18 mouse cellular contexts compared by ENCODE assay signal in genomic region chr5:73233018-73233881, GRCm38 (mm10). TPM values are rescaled to one million over a fixed set of nuclear protein-coding genes. Genes with fewer than 3 reads are reported as not detected.
DNase-seq lines count a peak whose midpoint lies in the region; ATAC-seq lines count a peak whose summit lies in the region.
"Had no signal": no experiment of that assay in that cellular context is flagged by ENCODE, and none has a peak within 500 bp of the region (broad histone marks: within the 10 kb centered on the region; RNA-seq: fewer than 3 reads in every experiment).

No protein-coding gene starts in this region.

- H3K27me3 ChIP-seq in forebrain, embryonic 14.5 days (replicated peaks; ENCODE audit: control insufficient read depth, insufficient read depth, low read length): no peaks in the 10 kb centered on the region
- no peaks in the 10 kb centered on the region for H3K27me3 ChIP-seq in forebrain, embryonic 12.5 days
- no peaks in the 10 kb centered on the region for H3K27me3 ChIP-seq in kidney, embryonic 15.5 days
- H3K27me3 ChIP-seq: embryonic facial prominence, embryonic 13.5 days; hindbrain, embryonic 15.5 days; limb, embryonic 12.5 days had no signal

- WGBS in forebrain, embryonic 14.5 days: 78% methylated on average over 17 of the region's 17 CpGs
- 89% methylated on average over 17 of the region's 17 CpGs for WGBS in forebrain, embryonic 12.5 days
- WGBS in kidney, embryonic 15.5 days: 79% methylated on average over 17 of the region's 17 CpGs

- no peak overlapping the region for H3K27ac ChIP-seq in forebrain, embryonic 14.5 days (ENCODE audit: low read depth, low read length)
- H3K27ac ChIP-seq in forebrain, embryonic 12.5 days: no peak overlapping the region
- no peak overlapping the region for H3K27ac ChIP-seq in kidney, embryonic 15.5 days
- H3K27ac ChIP-seq: embryonic facial prominence, embryonic 13.5 days; hindbrain, embryonic 15.5 days; limb, embryonic 12.5 days had no signal

- peak; percentile 48 for DNase-seq in forebrain, embryonic 14.5 days (ENCODE audit: low spot score)
- peak; percentile 28 to 35 for DNase-seq in kidney, postnatal 4 days
- DNase-seq in fat pad, adult 2 months (ENCODE audit: extremely low read depth, low read depth, low spot score): peak; percentile 73
- no peak for DNase-seq in layer of hippocampus, postnatal 25 days (ENCODE audit: extremely low spot score in 1 of 2, low spot score in 1 of 2)
- no peak for DNase-seq in cerebellum, postnatal 25 days
- DNase-seq: B cell, adult 2 months; cerebellum, postnatal 36 days; kidney, adult 9 months; right cerebral cortex, postnatal 25 days; thymus, postnatal 36 days had no signal

- no peak overlapping the region for H3K4me3 ChIP-seq in forebrain, embryonic 14.5 days (ENCODE audit: low read depth, low read length)
- H3K4me3 ChIP-seq in forebrain, embryonic 12.5 days (replicated peaks): no peak overlapping the region
- no peak overlapping the region for H3K4me3 ChIP-seq in kidney, embryonic 15.5 days (replicated peaks)
- H3K4me3 ChIP-seq: embryonic facial prominence, embryonic 13.5 days; hindbrain, embryonic 15.5 days; limb, embryonic 12.5 days; myocyte had no signal

- H3K9me3 ChIP-seq in forebrain, embryonic 14.5 days (replicated peaks; ENCODE audit: control insufficient read depth, low read length): no peaks in the 10 kb centered on the region
- no peaks in the 10 kb centered on the region for H3K9me3 ChIP-seq in forebrain, embryonic 12.5 days
- no peaks in the 10 kb centered on the region for H3K9me3 ChIP-seq in kidney, embryonic 15.5 days (replicated peaks)
- H3K9me3 ChIP-seq: embryonic facial prominence, embryonic 13.5 days; hindbrain, embryonic 15.5 days; limb, embryonic 12.5 days had no signal

- H3K9ac ChIP-seq in forebrain, embryonic 14.5 days (ENCODE audit: low read length): no peak overlapping the region
- H3K9ac ChIP-seq in forebrain, embryonic 12.5 days: no peak overlapping the region
- H3K9ac ChIP-seq in kidney, embryonic 15.5 days: no peak overlapping the region
- H3K9ac ChIP-seq: embryonic facial prominence, embryonic 13.5 days; hindbrain, embryonic 15.5 days; limb, embryonic 12.5 days had no signal

- peaks cover 29% of the 10 kb centered on the region; the same call in 1 of the 2 replicates for H3K4me1 ChIP-seq in forebrain, embryonic 14.5 days (ENCODE audit: control insufficient read depth, insufficient read depth, low read length)
- H3K4me1 ChIP-seq in forebrain, embryonic 12.5 days: peaks cover 48% of the 10 kb centered on the region
- H3K4me1 ChIP-seq in kidney, embryonic 15.5 days: peaks cover 75% of the 10 kb centered on the region

- no peak for ATAC-seq in forebrain, embryonic 14.5 days
- ATAC-seq in forebrain, embryonic 12.5 days (ENCODE audit: low FRiP score): no peak
- no peak for ATAC-seq in kidney, embryonic 15.5 days (replicated peaks; ENCODE audit: low FRiP score)
- peak; percentile 51 for ATAC-seq in megakaryocyte-erythroid progenitor cell, adult 5-6 weeks (replicated peaks; ENCODE audit: low FRiP score, low TSS enrichment, poor library complexity, severe bottlenecking)
- ATAC-seq: activated CD4-positive, CD25-positive, alpha-beta regulatory T cell, adult 4 months had no signal

- H3K36me3 ChIP-seq in forebrain, embryonic 14.5 days (ENCODE audit: control insufficient read depth, insufficient read depth, low read length): no peaks in the 10 kb centered on the region
- H3K36me3 ChIP-seq in forebrain, embryonic 12.5 days (replicated peaks): no peaks in the 10 kb centered on the region
- H3K36me3 ChIP-seq in kidney, embryonic 15.5 days: no peaks in the 10 kb centered on the region
- H3K36me3 ChIP-seq: embryonic facial prominence, embryonic 13.5 days; hindbrain, embryonic 15.5 days; limb, embryonic 12.5 days had no signal

- H3K4me2 ChIP-seq in forebrain, embryonic 14.5 days (ENCODE audit: low read length): no peak overlapping the region
- no peak overlapping the region for H3K4me2 ChIP-seq in forebrain, embryonic 12.5 days
- H3K4me2 ChIP-seq in kidney, embryonic 15.5 days: no peak overlapping the region
- H3K4me2 ChIP-seq: embryonic facial prominence, embryonic 13.5 days; hindbrain, embryonic 15.5 days had no signal

RNA-seq across cellular contexts. Expression of gene Fryl, which starts 23.2 kb away (rescaled TPM):
- 32.4 and 35.6 TPM in 2 replicates for polyA plus RNA-seq in forebrain, embryonic 14.5 days (2014; fragmentation: Nextera tagmentation; extraction: Ambion mirVana)
- 49.7 and 53.4 TPM in 2 replicates for polyA plus RNA-seq in forebrain, embryonic 12.5 days (2016; fragmentation: Nextera tagmentation; extraction: Ambion mirVana)
- 34.4 and 34.8 TPM in 2 replicates for polyA plus RNA-seq in kidney, embryonic 15.5 days (2015; fragmentation: Nextera tagmentation; extraction: Ambion mirVana)
- 96.9 and 132 TPM in 2 replicates for total RNA-seq in megakaryocyte-erythroid progenitor cell, adult 5-6 weeks (2014; fragmentation: Nextera tagmentation)
- 45.9 and 90.8 TPM in 2 replicates for total RNA-seq in megakaryocyte-erythroid progenitor cell, adult 5-6 weeks (2017)
- total RNA-seq in layer of hippocampus, postnatal 25 days (2021): 10 to 100 TPM; 60.0 to 65.0 TPM

RNA-seq across cellular contexts. Expression of gene Ociad1, which starts 59.3 kb away (rescaled TPM):
- polyA plus RNA-seq in forebrain, embryonic 14.5 days (2014; fragmentation: Nextera tagmentation; extraction: Ambion mirVana): 196 and 211 TPM in 2 replicates
- polyA plus RNA-seq in forebrain, embryonic 12.5 days (2016; fragmentation: Nextera tagmentation; extraction: Ambion mirVana): 182 and 191 TPM in 2 replicates
- 237 and 247 TPM in 2 replicates for polyA plus RNA-seq in kidney, embryonic 15.5 days (2015; fragmentation: Nextera tagmentation; extraction: Ambion mirVana)
- 223 and 270 TPM in 2 replicates for total RNA-seq in megakaryocyte-erythroid progenitor cell, adult 5-6 weeks (2014; fragmentation: Nextera tagmentation)
- 192 and 410 TPM in 2 replicates for total RNA-seq in megakaryocyte-erythroid progenitor cell, adult 5-6 weeks (2017)
- total RNA-seq in layer of hippocampus, postnatal 25 days (2021): 100 to 1,000 TPM; 454 to 476 TPM

Comparison
In these comparisons a context has a peak if more than half of its experiments do, and no peak if none do; other contexts are left out.
1. DNase-seq: peak in forebrain, embryonic 14.5 days (single experiment), kidney, postnatal 4 days (2 of 2) and fat pad, adult 2 months (single experiment); none in layer of hippocampus, postnatal 25 days (0 of 2) and cerebellum, postnatal 25 days (0 of 2).